Mouse (Mus musculus) Patski (cell line): ENCODE measurements around the gene Mas1. TPM values are rescaled to one million over a fixed set of nuclear protein-coding genes. Genes with fewer than 3 reads are reported as not detected.

Experiments used
- ATAC-seq: fragments of 100-300 bp; one replicate; pipeline ENCODE4 v1.8.0; 2021
- CTCF ChIA-PET: fragments of 350-600 bp; sonication (Branson Sonifier 250); formaldehyde crosslinking; loops from one replicate; lab custom pipeline; 2022; ENCODE audit warnings: inconsistent platforms; lab: Charles Lee
- POLR2A ChIA-PET: fragments of 350-600 bp; sonication (Branson Sonifier 250); formaldehyde crosslinking; loops from one replicate; lab custom pipeline; 2022; ENCODE audit warnings: antibody characterized with exemption, inconsistent platforms; lab: Charles Lee
- DNase-seq: peaks from one replicate; pipeline ENCODE4 v3.0.0-alpha.2; 2011; ENCODE audit warnings: low read depth, low spot score
- H3K27me3 ChIP-seq: fragments of 371-371 bp; one replicate; pipeline ENCODE4 v1.5.1; 2021
- CTCF ChIP-seq: fragments of 100-300 bp; IDR thresholded peaks from one replicate; pipeline ENCODE4 v1.5.1; 2021
- in situ Hi-C: fragments of 300-500 bp; cut with MboI; formaldehyde crosslinking; loops from 3 replicates; pipeline ENCODE4 v1.11.1; 2018; ENCODE audit warnings: low pct_unique_long_range_greater_than_20kb, mixed read lengths
- polyA plus RNA-seq: library from polyadenylated mRNA; unstranded; gene quantifications from one replicate; pipeline ENCODE4 v1.2.3, GENCODE M21; 2021

Mas1 gene
- polyA plus RNA-seq, 1 experiment from 2014 or later, result not detected

- CTCF ChIA-PET, result no interaction called here
- in situ Hi-C loops, result no loop called here
- POLR2A ChIA-PET, result no interaction called here
Observed at GRCm38 (mm10) chr17:12851689-12852088, 16.3 kb downstream of the Mas1 start.

GRCm38 (mm10) chr17:12849778-12850382, 18.1 kb downstream of the Mas1 start:
- TF ChIP-seq CTCF, result no peak
- ATAC-seq, result no peak
- peaks cover 6% of the 10 kb centered on the region for H3K27me3 ChIP-seq
- ChIA-PET CTCF (no interaction called here), POLR2A (no interaction called here)
- DNase-seq, result no peak
- in situ Hi-C loops, result no loop called here

More at GRCm38 (mm10) chr17:12851689-12852088, 16.3 kb downstream of the Mas1 start:
- DNase-seq, result no peak
- no peak for ATAC-seq
- no peak for TF ChIP-seq CTCF
- H3K27me3 ChIP-seq, result peaks cover 12% of the 10 kb centered on the region

GRCm38 (mm10) chr17:12847736-12848135, 20.2 kb downstream of the Mas1 start:
- ChIA-PET CTCF (no interaction called here), POLR2A (no interaction called here)
- ATAC-seq (no peak), DNase-seq (no peak)
- no peak for TF ChIP-seq CTCF
- in situ Hi-C loops, result no loop called here
- H3K27me3 ChIP-seq, result peaks cover 6% of the 10 kb centered on the region

GRCm38 (mm10) chr17:12846474-12846873, 21.5 kb downstream of the Mas1 start:
- no peak for TF ChIP-seq CTCF
- ATAC-seq (no peak), DNase-seq (no peak)
- CTCF ChIA-PET, result interaction anchor here (0.9 kb wide), 1 partner anchor 8 kb away, joined by 3 read pairs; no protein-coding TSS in a partner anchor
- in situ Hi-C loops, result no loop called here
- POLR2A ChIA-PET, result no interaction called here
- peaks cover 6% of the 10 kb centered on the region for H3K27me3 ChIP-seq

DNA sequence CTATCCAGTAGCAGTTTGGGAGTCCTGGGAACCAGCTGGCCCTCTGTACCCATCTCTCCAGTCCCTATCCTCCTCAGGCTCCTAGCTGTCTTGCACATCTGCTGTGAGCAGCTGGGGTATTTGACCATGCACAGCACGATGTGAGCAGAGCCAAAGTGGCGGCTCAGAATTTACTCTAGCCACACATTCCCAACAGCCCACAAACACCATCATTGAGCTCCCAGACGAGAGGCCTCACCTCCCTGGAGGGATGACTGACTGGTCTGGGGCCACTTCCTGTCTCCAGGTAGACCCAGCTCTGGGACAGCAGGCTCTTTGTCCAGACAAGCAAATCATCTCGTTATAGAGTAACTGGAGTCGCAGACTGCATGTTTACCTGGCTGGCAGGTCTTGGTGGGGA, 22.1 kb downstream of the Mas1 start:
- ChIA-PET CTCF (interaction anchor here (1.1 kb wide), 1 partner anchor 12 kb away, joined by 3 read pairs; no protein-coding TSS in a partner anchor), POLR2A (no interaction called here)
- ATAC-seq (no peak), DNase-seq (no peak)
- H3K27me3 ChIP-seq, result peaks cover 6% of the 10 kb centered on the region
- TF ChIP-seq CTCF, result no peak
- in situ Hi-C loops, result no loop called here

DNA sequence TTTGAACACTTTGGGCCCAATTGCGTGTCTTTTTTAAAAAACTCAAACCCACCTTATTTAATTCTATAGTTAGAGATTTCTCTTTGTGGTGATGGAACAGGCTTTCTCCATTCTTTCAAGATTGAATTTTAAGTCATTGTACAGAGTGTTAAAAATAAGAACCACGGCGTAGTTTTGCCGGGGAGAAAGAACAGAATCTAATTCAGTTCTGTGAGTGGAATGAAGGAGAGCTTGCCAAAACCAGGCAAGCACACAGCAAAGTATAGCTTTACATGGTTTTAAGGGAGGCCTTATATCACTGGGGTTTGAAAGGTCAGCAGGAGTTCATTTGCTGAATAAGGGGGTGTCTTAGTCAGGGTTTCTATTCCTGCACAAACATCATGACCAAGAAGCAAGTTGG, 23.4 kb downstream of the Mas1 start:
- POLR2A ChIA-PET, result no interaction called here
- CTCF ChIA-PET, result no interaction called here
- in situ Hi-C loops, result no loop called here
- no peak for TF ChIP-seq CTCF
- H3K27me3 ChIP-seq, result no peaks in the 10 kb centered on the region
- no peak for ATAC-seq
- DNase-seq, result no peak

- CTCF ChIA-PET, result no interaction called here
- POLR2A ChIA-PET, result no interaction called here
- in situ Hi-C loops, result no loop called here
- no peak for DNase-seq
- no peak for TF ChIP-seq CTCF
- no peak for ATAC-seq
- H3K27me3 ChIP-seq, result no peaks in the 10 kb centered on the region
Observed at GRCm38 (mm10) chr17:12843826-12844225, 24.1 kb downstream of the Mas1 start.

GRCm38 (mm10) chr17:12839475-12840267, 28.3 kb downstream of the Mas1 start:
- ChIA-PET POLR2A (no interaction called here), CTCF (no interaction called here)
- ATAC-seq, result no peak
- in situ Hi-C loops, result no loop called here
- no peak for TF ChIP-seq CTCF
- H3K27me3 ChIP-seq, result peaks cover 6% of the 10 kb centered on the region
- DNase-seq, result no peak

DNA sequence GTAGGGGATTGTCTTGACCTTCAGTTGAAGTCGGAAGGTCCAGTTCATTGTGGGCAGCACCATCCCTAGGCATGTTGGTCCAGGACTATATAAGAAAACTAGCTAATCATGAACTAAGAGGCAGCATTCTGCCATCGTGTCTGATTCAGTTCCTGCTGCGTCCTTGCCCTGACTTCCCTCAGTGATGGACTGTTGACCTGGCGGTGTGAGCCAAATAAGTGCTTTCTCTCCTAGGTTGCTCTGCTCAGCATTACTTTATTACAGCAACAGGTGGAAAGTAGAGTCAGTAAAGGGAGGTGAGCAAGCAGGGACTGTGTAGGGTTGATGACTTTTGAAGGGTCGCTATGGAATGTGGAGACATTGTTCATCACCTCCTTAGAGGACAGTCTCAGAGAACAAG, 32.2 kb downstream of the Mas1 start:
- ChIA-PET CTCF (no interaction called here), POLR2A (no interaction called here)
- ATAC-seq (no peak), DNase-seq (no peak)
- no peak for TF ChIP-seq CTCF
- in situ Hi-C loops, result no loop called here
- H3K27me3 ChIP-seq, result peaks cover 6% of the 10 kb centered on the region

DNA sequence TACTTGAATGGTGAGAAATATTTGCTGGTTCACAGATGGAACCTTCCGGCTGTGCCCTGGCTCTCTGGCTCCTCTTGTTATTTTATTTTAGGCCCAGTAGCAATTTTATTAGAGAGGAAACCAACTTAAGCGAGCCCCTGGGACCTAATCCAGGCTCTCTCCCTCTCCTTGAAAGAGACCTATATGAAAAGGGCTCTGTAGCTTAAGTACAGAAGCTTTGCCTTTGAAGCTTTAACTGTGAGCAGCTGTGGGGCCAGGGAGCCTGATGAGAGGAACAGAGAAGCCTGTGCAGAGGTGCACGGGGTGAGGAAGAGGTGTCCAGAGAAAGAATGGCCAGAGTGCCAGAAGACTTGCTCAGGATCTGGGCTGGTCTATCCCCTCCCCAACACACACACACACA, 33.1 kb downstream of the Mas1 start:
- ATAC-seq (no peak), DNase-seq (no peak)
- POLR2A ChIA-PET, result no interaction called here
- H3K27me3 ChIP-seq, result peaks cover 6% of the 10 kb centered on the region
- in situ Hi-C loops, result no loop called here
- CTCF ChIA-PET, result no interaction called here
- no peak for TF ChIP-seq CTCF

GRCm38 (mm10) chr17:12834317-12834716, 33.6 kb downstream of the Mas1 start:
- in situ Hi-C loops, result no loop called here
- DNase-seq, result no peak
- ChIA-PET CTCF (no interaction called here), POLR2A (no interaction called here)
- peaks cover 6% of the 10 kb centered on the region for H3K27me3 ChIP-seq
- no peak for ATAC-seq
- no peak for TF ChIP-seq CTCF
